Mouse (Mus musculus) Patski (cell line): Measurements from ENCODE around the gene Mtmr12. TPM values are rescaled to one million over a fixed set of nuclear protein-coding genes. Genes with fewer than 3 reads are reported as not detected.

Experiments used
- ATAC-seq: fragments of 100-300 bp; one replicate; pipeline ENCODE4 v1.8.0; 2021
- CTCF ChIA-PET: fragments of 350-600 bp; sonication (Branson Sonifier 250); formaldehyde crosslinking; loops from one replicate; lab custom pipeline; 2022; ENCODE audit warnings: inconsistent platforms; lab: Charles Lee
- POLR2A ChIA-PET: fragments of 350-600 bp; sonication (Branson Sonifier 250); formaldehyde crosslinking; loops from one replicate; lab custom pipeline; 2022; ENCODE audit warnings: antibody characterized with exemption, inconsistent platforms; lab: Charles Lee
- DNase-seq: peaks from one replicate; pipeline ENCODE4 v3.0.0-alpha.2; 2011; ENCODE audit warnings: low read depth, low spot score
- H3K27me3 ChIP-seq: fragments of 371-371 bp; one replicate; pipeline ENCODE4 v1.5.1; 2021
- CTCF ChIP-seq: fragments of 100-300 bp; IDR thresholded peaks from one replicate; pipeline ENCODE4 v1.5.1; 2021
- in situ Hi-C: fragments of 300-500 bp; cut with MboI; formaldehyde crosslinking; loops from 3 replicates; pipeline ENCODE4 v1.11.1; 2018; ENCODE audit warnings: low pct_unique_long_range_greater_than_20kb, mixed read lengths
- polyA plus RNA-seq: library from polyadenylated mRNA; unstranded; gene quantifications from one replicate; pipeline ENCODE4 v1.2.3, GENCODE M21; 2021

The Mtmr12 gene
- polyA plus RNA-seq, 1 experiment from 2014 or later, result 20.8 TPM

GRCm38 (mm10) chr15:12296228-12296627 is 91.4 kb downstream of the Mtmr12 start:
- H3K27me3 ChIP-seq, result no peaks in the 10 kb centered on the region
- in situ Hi-C loops, result no loop called here
- DNase-seq, result no peak
- no peak for TF ChIP-seq CTCF
- ChIA-PET POLR2A (no interaction called here), CTCF (no interaction called here)
- ATAC-seq, result no peak

- ChIA-PET POLR2A (no interaction called here), CTCF (interaction anchor here (1.2 kb wide), 1 partner anchor 30 kb away, joined by 4 read pairs; no protein-coding TSS in a partner anchor)
- no peak for DNase-seq
- in situ Hi-C loops, result no loop called here
- H3K27me3 ChIP-seq, result no peaks in the 10 kb centered on the region
- ATAC-seq, result no peak
- TF ChIP-seq CTCF, result peak; percentile 1
These were observed 93.5 kb downstream of the Mtmr12 start for GRCm38 (mm10) chr15:12298231-12298737.

- TF ChIP-seq CTCF, result no peak
- POLR2A ChIA-PET, result no interaction called here
- H3K27me3 ChIP-seq, result no peaks in the 10 kb centered on the region
- DNase-seq (no peak), ATAC-seq (no peak)
- CTCF ChIA-PET, result no interaction called here
- in situ Hi-C loops, result no loop called here
These were observed 96.9 kb downstream of the Mtmr12 start for GRCm38 (mm10) chr15:12301771-12302170.

- POLR2A ChIA-PET, result no interaction called here
- CTCF ChIA-PET, result interaction anchor here (2.2 kb wide), 1 partner anchor 9 kb away, joined by 7 read pairs; no protein-coding TSS in a partner anchor
- in situ Hi-C loops, result no loop called here
These were observed 101.6 kb downstream of the Mtmr12 start for GRCm38 (mm10) chr15:12306188-12307071.

GRCm38 (mm10) chr15:12307114-12307513 is 102.3 kb downstream of the Mtmr12 start:
- POLR2A ChIA-PET, result no interaction called here
- in situ Hi-C loops, result no loop called here
- no peak for ATAC-seq
- no peak for DNase-seq
- CTCF ChIA-PET, result no interaction called here
- no peak for TF ChIP-seq CTCF
- no peaks in the 10 kb centered on the region for H3K27me3 ChIP-seq

More at GRCm38 (mm10) chr15:12306188-12307071, 101.6 kb downstream of the Mtmr12 start:
- ATAC-seq, result no peak
- no peak for TF ChIP-seq CTCF
- DNase-seq, result no peak
- no peaks in the 10 kb centered on the region for H3K27me3 ChIP-seq

GRCm38 (mm10) chr15:12308539-12308938 is 103.7 kb downstream of the Mtmr12 start:
- CTCF ChIA-PET, result no interaction called here
- no peak for ATAC-seq
- POLR2A ChIA-PET, result no interaction called here
- in situ Hi-C loops, result no loop called here
- DNase-seq, result no peak
- no peaks in the 10 kb centered on the region for H3K27me3 ChIP-seq
- no peak for TF ChIP-seq CTCF

GRCm38 (mm10) chr15:12310676-12311075 is 105.8 kb downstream of the Mtmr12 start:
- POLR2A ChIA-PET, result no interaction called here
- in situ Hi-C loops, result no loop called here
- DNase-seq, result no peak
- CTCF ChIA-PET, result no interaction called here
- no peaks in the 10 kb centered on the region for H3K27me3 ChIP-seq
- TF ChIP-seq CTCF, result no peak
- ATAC-seq, result no peak

- no peak for TF ChIP-seq CTCF
- CTCF ChIA-PET, result no interaction called here
- in situ Hi-C loops, result no loop called here
- POLR2A ChIA-PET, result no interaction called here
- ATAC-seq (no peak), DNase-seq (no peak)
- no peaks in the 10 kb centered on the region for H3K27me3 ChIP-seq
These were observed 106.6 kb downstream of the Mtmr12 start for GRCm38 (mm10) chr15:12311465-12311864.

GRCm38 (mm10) chr15:12313255-12313654 is 108.4 kb downstream of the Mtmr12 start:
- ChIA-PET POLR2A (no interaction called here), CTCF (no interaction called here)
- ATAC-seq (no peak), DNase-seq (no peak)
- in situ Hi-C loops, result no loop called here
- H3K27me3 ChIP-seq, result no peaks in the 10 kb centered on the region
- no peak for TF ChIP-seq CTCF

GRCm38 (mm10) chr15:12314584-12314983 is 109.8 kb downstream of the Mtmr12 start:
- TF ChIP-seq CTCF, result no peak
- ATAC-seq, result no peak
- ChIA-PET POLR2A (no interaction called here), CTCF (interaction anchor here (1.7 to 2.3 kb wide), 2 partner anchors 10 kb away, joined by 4 to 7 read pairs; no protein-coding TSS in a partner anchor)
- DNase-seq, result no peak
- in situ Hi-C loops, result no loop called here
- H3K27me3 ChIP-seq, result no peaks in the 10 kb centered on the region

- CTCF ChIA-PET, result interaction anchor here (1.7 to 2.3 kb wide), 2 partner anchors 8 to 11 kb away, joined by 4 to 7 read pairs; no protein-coding TSS in a partner anchor
- no peak for TF ChIP-seq CTCF
- in situ Hi-C loops, result no loop called here
- POLR2A ChIA-PET, result no interaction called here
- DNase-seq (no peak), ATAC-seq (no peak)
- no peaks in the 10 kb centered on the region for H3K27me3 ChIP-seq
These were observed 111.2 kb downstream of the Mtmr12 start for GRCm38 (mm10) chr15:12315996-12316395.
